Mouse (Mus musculus) G1E-ER4 (cell line): Measurements from ENCODE around the gene 2310057N15Rik. TPM values are rescaled to one million over a fixed set of nuclear protein-coding genes. Genes with fewer than 3 reads are reported as not detected.
"Not testable (repeated sequence)": the region's sequence is repeated elsewhere in the genome, so short reads cannot be mapped to it uniquely, and the experiment has no call there.

ENCODE experiments used
- GATA1 ChIP-seq: IDR thresholded peaks from one replicate; pipeline ENCODE4 v1.8.0; 2012; ENCODE audit warnings: low read length, inconsistent platforms
- polyA plus RNA-seq: library from polyadenylated mRNA; stranded (reverse); fragments of >175 nt; gene quantifications from 2 replicates; pipeline ENCODE4 v1.2.3, GENCODE M21; 2012

Gene 2310057N15Rik
- polyA plus RNA-seq, result not detected in 2 replicates

DNA sequence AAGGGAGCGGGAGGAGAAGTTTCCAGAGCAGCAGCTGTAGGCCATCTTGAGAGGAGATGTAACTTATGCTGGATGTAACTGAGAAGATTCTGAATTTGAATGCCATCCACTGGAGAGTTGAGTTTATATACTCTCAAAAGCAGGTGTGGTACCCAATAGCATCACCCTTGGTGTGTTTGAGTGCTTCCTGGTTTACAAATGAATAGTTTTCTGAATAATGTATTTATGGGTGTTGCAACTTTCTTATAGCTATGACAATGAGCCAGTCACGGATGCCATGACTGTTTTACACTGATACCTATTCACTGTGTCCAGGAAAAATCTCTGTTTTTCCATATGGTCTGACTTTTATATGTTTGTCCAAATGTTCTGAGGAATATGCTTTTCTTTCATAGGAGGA lies at the start of gene 2310057N15Rik:
Gene 2310057N15Rik, minus strand, starts transcription at position 101 of the 400 bp plus-strand sequence.
- TF ChIP-seq GATA1, result no peak

DNA sequence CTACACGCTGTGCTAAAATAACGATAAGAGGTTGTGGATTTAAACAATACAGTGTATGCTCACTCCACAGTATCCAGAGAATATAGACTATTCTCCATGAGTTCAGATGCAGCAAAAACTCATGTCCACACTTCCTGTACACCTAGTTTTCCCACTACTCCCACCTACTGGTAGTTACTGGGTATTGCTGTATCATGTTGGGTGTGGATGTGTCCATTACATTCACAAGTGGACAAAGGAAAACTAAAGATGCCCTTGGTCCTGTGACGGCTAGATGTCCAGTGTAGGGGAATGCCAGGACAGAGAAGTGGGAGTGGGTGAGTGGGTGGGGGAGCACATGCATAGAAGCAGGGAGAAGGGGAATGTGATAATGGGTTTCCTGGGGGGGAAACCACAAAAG lies 49.7 kb upstream of the 2310057N15Rik start:
- TF ChIP-seq GATA1, result no peak

DNA sequence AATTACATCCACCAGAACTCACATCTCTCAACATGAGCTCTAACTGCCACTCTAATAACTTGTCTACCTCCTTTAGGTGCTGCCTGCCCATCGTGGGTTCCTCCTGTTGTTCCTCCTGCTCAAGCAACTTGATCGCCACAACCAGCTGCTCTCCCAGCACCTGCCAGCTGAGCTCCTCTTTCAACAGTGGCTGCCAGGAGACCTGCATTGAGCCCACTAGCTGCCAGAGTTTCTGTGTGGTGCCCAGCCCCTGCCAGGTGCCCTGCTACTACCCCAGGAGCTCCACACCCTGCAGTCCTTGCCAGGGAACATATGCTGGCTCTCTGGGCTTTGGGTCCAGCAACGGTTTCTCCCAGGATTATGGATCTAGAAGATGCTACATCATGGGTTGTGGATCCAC lies 46.1 kb upstream of the 2310057N15Rik start, which contains the start of gene Krtap15:
Gene Krtap15, plus strand, starts transcription at position 150 of the 400 bp plus-strand sequence.
- no peak for TF ChIP-seq GATA1

DNA sequence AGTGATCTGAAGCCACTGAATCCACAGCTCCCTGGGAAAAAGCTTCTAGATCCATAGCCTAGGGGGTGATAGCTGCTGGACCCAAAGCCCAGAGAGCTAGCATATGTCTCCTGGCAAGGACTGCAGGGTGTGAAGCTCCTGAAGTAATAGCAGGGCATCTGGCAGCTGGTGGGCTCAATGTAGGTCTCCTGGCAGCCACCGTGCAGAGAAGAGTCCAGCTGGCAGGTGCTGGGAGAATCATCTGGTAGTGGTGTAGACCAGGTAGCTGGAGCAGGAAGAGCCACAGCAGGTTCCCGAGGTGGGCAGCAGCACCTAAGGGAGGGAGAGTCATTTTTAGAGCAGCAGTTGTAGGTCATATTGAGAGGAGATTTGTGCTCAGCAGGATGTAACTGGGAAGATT lies 37.8 kb upstream of the 2310057N15Rik start, which contains the start of gene Gm20741:
Gene Gm20741, minus strand, starts transcription at position 394 of the 400 bp plus-strand sequence.
- TF ChIP-seq GATA1, result no peak

DNA sequence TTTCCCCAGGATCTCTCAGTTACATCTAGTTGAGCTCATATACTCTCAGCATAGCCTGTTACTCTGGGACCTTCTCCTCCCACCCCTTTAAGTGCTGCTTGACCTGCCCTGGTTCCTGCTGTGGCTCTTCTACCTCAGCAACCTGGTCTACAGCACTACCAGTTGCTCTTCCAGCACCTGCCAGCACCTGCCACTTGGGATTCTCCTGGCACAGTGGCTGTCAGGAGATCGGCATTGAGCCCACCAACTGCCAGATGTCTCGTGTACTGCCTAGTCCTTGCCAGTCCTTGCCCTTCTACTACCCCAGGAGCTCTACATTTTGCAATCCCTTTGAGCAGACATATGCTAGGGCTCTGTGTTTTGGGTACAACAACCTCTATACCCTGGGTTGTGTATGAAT lies 12.8 kb upstream of the 2310057N15Rik start:
- no peak for TF ChIP-seq GATA1

DNA sequence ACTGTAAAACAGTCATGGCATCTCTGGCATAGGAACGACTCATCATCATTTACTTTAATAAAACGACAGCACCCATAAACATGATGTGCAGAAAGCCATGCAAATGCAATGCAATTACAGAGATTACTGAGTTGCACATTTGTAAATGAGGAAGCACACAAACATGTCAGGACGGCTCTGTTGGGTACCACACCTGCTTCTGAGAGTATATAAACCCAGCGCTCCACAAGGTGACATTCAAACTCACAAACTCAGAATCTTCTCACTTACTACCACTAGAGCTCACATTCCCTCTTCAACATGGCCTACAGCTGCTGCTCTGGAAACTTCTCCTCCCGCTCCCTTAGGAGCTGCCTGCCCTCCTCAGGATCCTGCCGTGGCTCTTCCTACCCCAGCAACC lies 3.6 kb upstream of the 2310057N15Rik start, which contains the start of gene Gm5965:
Gene Gm5965, plus strand, starts transcription at position 301 of the 400 bp plus-strand sequence.
- TF ChIP-seq GATA1, result no peak

DNA sequence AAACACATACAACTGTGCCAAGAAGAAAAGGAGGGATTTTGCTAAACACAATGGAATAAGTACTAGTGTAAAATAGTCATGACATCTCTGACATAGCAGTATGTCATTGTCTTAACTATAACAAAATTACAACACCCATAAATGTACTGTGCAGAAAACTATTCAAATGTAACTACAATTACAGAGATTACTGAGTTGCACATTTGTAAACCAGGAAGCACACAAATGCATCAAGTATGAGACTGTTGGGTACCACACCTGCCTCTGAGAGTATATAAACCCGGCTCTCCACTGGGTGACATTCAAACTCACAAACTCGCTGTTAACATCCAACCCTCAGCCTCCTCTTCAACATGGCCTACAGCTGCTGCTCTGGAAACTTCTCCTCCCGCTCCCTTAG lies 15.5 kb downstream of the 2310057N15Rik start, which contains the start of gene 2310034C09Rik:
Gene 2310034C09Rik, plus strand, starts transcription at position 301 of the 400 bp plus-strand sequence.
- not testable (repeated sequence) for TF ChIP-seq GATA1

DNA sequence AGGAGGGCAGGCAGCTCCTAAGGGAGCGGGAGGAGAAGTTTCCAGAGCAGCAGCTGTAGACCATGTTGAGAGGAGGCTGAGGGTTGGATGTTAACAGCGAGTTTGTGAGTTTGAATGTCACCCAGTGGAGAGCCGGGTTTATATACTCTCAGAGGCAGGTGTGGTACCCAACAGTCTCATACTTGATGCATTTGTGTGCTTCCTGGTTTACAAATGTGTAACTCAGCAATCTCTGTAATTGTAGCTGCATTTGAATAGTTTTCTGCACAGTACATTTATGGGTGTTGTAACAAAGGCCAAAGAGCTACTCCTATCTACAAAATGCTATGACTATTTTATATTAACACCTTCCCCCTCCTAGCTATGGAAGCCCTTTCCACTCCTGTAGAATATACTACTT lies 22.5 kb downstream of the 2310057N15Rik start, which contains the start of gene Krtap13:
Gene Krtap13, minus strand, starts transcription at position 101 of the 400 bp plus-strand sequence.
- not testable (repeated sequence) for TF ChIP-seq GATA1

DNA sequence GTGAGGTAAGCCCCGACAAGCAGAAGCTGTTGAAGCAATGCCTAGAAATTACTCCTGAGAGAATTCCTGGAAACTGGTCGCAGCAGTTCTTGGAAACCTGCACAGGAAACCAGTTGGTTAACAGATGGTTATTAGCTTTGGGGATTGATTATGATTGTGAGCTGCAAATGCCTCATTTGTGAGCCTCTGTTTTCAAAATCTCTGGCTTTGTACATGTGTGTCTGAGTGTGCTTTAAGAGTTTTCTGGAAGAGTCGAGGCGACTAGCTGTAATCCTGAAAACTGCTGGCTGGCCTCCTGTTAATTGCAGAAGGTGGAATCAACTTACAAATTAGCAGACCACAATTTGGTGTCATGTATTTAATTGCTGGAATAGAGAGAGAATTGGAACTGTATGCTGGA lies 26.1 kb downstream of the 2310057N15Rik start:
- no peak for TF ChIP-seq GATA1

DNA sequence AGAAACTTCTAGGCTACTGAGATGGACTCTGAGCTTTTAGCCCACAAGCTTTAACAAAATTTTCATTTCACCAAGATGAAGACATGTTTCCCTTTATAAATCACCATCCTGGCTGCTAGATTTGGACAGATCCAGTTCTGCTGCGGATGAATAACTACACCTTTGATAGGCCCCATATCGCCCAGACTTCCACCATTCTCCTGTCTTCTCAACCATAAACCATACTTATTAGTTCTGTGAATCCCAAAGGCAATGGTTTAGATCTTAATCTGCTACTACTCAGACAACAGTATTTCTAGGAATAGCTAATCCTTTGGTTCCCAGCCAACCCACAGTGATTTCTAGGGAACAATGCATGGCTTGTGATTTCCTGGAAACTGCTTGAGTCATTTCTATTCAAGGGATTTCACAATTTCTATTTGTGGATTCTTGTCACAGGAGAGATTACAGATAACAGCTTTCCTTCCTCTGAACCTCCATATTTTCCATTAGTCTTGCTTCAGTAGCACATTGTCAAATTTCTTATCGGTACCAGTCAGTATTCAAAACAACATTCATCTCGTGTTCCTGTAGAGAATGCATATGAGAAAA lies 29.2 kb downstream of the 2310057N15Rik start:
- TF ChIP-seq GATA1, result no peak

DNA sequence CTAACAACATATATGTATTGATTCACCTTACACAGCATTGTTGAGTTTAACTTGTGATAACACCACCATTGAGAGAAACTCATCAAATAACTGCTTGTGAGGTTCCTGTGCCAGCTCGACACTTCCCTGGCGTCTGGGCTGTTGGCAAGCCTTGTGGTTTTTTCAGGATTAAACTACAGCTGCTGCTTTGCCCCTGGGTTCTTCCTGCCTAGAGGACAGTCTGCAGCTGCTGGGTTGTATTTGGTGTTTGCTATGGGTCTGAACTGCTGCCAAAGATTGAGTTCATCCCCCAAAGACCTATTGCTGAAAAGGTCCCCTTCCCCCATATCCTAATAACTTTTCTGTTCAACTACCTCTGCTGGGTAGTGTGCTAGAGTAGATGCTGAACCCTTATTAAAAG lies 38.6 kb downstream of the 2310057N15Rik start:
- TF ChIP-seq GATA1, result no peak

DNA sequence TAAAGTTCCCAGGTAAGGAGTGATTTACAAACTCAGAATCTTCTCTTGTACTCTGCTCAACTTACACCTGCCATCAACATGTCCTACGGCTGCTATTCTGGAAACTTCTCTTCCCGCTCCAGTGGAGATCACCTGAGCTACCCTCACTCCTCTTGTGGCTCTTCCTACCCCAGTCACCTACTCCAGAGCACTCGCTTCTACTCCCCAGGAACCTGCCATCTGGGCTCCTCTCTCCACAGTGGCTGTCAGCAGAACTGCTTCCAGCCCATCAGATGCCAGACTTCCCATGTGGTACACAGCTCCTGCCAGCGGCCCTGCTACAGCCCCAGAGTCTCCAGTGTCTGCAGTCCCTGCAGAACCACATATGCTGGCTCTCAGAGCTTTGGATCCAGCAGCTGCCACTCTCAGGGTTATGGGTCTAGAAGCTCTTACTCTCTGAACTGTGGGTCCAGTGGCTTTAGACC lies 45.2 kb downstream of the 2310057N15Rik start, which contains the start of gene Krtap13-1:
Gene Krtap13-1, plus strand, starts transcription at position 51 of the 464 bp plus-strand sequence.
- no peak for TF ChIP-seq GATA1

Other genes starting within 250 kb of the 2310057N15Rik start
- gene Cldn8, start 211.0 kb downstream of the 2310057N15Rik start, polyA plus RNA-seq, result not detected in 2 replicates
- gene Krtap24-1, start 161.9 kb downstream of the 2310057N15Rik start, polyA plus RNA-seq, result not detected in 2 replicates
- gene 2310079G19Rik, start 146.5 kb downstream of the 2310057N15Rik start, polyA plus RNA-seq, result not detected in 2 replicates
- not detected in 2 replicates for gene Krtap26-1, start 126.4 kb downstream of the 2310057N15Rik start, polyA plus RNA-seq
- gene Krtap27-1, start 102.5 kb downstream of the 2310057N15Rik start, polyA plus RNA-seq, result not detected in 2 replicates
- gene 2310061N02Rik, start 66.2 kb downstream of the 2310057N15Rik start, polyA plus RNA-seq, result not detected in 2 replicates
- gene Krtap13-1, start 45.3 kb downstream of the 2310057N15Rik start, polyA plus RNA-seq, result not detected in 2 replicates
- not detected in 2 replicates for gene Krtap13, start 22.6 kb downstream of the 2310057N15Rik start, polyA plus RNA-seq
- gene 2310034C09Rik, start 15.4 kb downstream of the 2310057N15Rik start, polyA plus RNA-seq, result not detected in 2 replicates
- gene Gm5965, start 3.7 kb upstream of the 2310057N15Rik start, polyA plus RNA-seq, result not detected in 2 replicates
- not detected in 2 replicates for gene Gm20741, start 38.0 kb upstream of the 2310057N15Rik start, polyA plus RNA-seq
- gene Krtap15, start 46.0 kb upstream of the 2310057N15Rik start, polyA plus RNA-seq, result not detected in 2 replicates
- gene Krtap14, start 51.9 kb upstream of the 2310057N15Rik start, polyA plus RNA-seq, result not detected in 2 replicates
- not detected in 2 replicates for gene Krtap19-1, start 95.2 kb upstream of the 2310057N15Rik start, polyA plus RNA-seq
- gene Krtap19-2, start 100.1 kb upstream of the 2310057N15Rik start, polyA plus RNA-seq, result not detected in 2 replicates
- not detected in 2 replicates for gene Krtap19-3, start 103.8 kb upstream of the 2310057N15Rik start, polyA plus RNA-seq
- gene Krtap19-4, start 110.9 kb upstream of the 2310057N15Rik start, polyA plus RNA-seq, result not detected in 2 replicates
- not detected in 2 replicates for gene Krtap19-5, start 122.3 kb upstream of the 2310057N15Rik start, polyA plus RNA-seq
- gene Krtap19-9b, start 158.1 kb upstream of the 2310057N15Rik start, polyA plus RNA-seq, result not detected in 2 replicates
- gene Krtap16-3, start 188.7 kb upstream of the 2310057N15Rik start, polyA plus RNA-seq, result not detected in 2 replicates
- gene Krtap22-2, start 236.6 kb upstream of the 2310057N15Rik start, polyA plus RNA-seq, result not detected in 2 replicates
- gene Gm10229, start 241.1 kb upstream of the 2310057N15Rik start, polyA plus RNA-seq, result not detected in 2 replicates